Mouse (Mus musculus): ENCODE measurements around the gene Apba2. TPM values are rescaled to one million over a fixed set of nuclear protein-coding genes. Genes with fewer than 3 reads are reported as not detected.

Apba2 gene
- total RNA-seq (2023): not detected

DNA sequence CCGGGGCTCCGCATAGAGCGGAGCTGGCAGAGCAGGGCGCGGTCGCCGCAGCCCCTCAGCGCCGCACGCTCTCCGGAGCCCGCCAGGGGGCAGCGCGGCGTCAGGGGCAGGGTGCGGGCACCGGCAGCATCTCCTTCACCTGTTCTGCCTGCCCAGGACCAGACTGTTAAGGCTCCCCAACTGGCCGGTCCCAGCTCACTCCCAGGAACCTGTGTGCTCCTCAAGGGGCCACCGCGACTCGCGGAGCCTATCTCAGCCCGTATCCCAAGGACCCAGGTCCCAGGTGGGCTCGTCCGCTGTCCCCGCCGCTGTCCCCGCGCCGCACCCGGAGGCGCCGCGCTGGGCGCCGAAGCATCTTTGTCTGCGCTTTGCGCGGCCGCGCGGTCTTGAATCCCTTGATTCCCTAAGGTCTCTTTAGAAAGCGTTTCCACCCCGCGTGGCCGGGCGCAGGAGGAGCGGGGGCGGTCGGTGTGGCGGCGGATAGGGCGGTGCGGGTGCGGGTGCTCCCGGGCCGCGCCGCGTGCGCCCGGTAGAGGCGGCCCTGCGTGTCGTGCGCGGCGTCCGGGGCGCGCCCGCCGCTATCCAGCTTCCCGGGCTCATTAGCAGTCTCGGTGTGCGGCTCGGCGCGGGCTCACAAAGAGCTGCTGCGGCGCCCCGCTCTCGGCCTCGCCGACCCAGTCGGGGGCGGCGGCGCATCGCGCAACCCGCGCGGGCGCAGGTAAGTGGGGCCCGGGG, at the start of gene Apba2:
Apba2 (plus strand) TSS at position 171 of the 735 bp plus-strand sequence.

Other genes with a start within 250 kb of the Apba2 start
- gene Mtmr10, start 214.1 kb upstream of the Apba2 start, total RNA-seq (2023): 25.4 TPM
- 14.3 TPM for gene Fan1, start 127.6 kb upstream of the Apba2 start, total RNA-seq (2023)
- gene Mphosph10, start 109.4 kb upstream of the Apba2 start, total RNA-seq (2023): 56.4 TPM
- gene Mcee, start 109.1 kb upstream of the Apba2 start, total RNA-seq (2023): 12.1 TPM

All from CD4-positive naive resting alpha-beta T cell, adult 57 days (primary cell).